Mouse (Mus musculus): ENCODE data around the gene Grb10. TPM values are rescaled to one million over a fixed set of nuclear protein-coding genes. Genes with fewer than 3 reads are reported as not detected.

The Grb10 gene
- total and polyA plus RNA-seq, 2 experiments from 2014 or later = 43.9 to 94.0 TPM

GRCm38 (mm10) chr11:11945766-11946165, 92.7 kb downstream of the Grb10 start:
- WGBS = 94% methylated on average over 4 of the region's 4 CpGs
- Histone ChIP-seq H3K9ac (replicated peaks; ENCODE audit: low read length, poor library complexity, severe bottlenecking) (no peak overlapping the region), H3K9me3 (ENCODE audit: low read length) (no peaks in the 10 kb centered on the region), H3K4me3 (ENCODE audit: low read depth, low read length) (no peak overlapping the region), H3K4me2 (ENCODE audit: low read depth, low read length, poor library complexity, severe bottlenecking) (no peak overlapping the region), H3K27ac (ENCODE audit: low read depth, low read length) (no peak overlapping the region), H3K36me3 (ENCODE audit: insufficient read depth, low read length) (0 out of 2 replicates have a peak, but pooled peaks cover 7% of the 10 kb centered on the region), H3K27me3 (ENCODE audit: insufficient read depth, low read length) (no peaks in the 10 kb centered on the region), H3K4me1 (ENCODE audit: insufficient read depth, low read length) (no peaks in the 10 kb centered on the region)
- no peak for TF ChIP-seq CTCF (IDR thresholded peaks at IDR 0.05)
- no peak for ATAC-seq (ENCODE audit: low FRiP score)
- DNase-seq (ENCODE audit: low spot score) = no peak

- Histone ChIP-seq H3K4me1 (ENCODE audit: insufficient read depth, low read length) (no peaks in the 10 kb centered on the region), H3K9me3 (ENCODE audit: low read length) (no peaks in the 10 kb centered on the region), H3K4me2 (ENCODE audit: low read depth, low read length, poor library complexity, severe bottlenecking) (no peak overlapping the region), H3K9ac (replicated peaks; ENCODE audit: low read length, poor library complexity, severe bottlenecking) (no peak overlapping the region), H3K27me3 (ENCODE audit: insufficient read depth, low read length) (no peaks in the 10 kb centered on the region), H3K36me3 (ENCODE audit: insufficient read depth, low read length) (0 out of 2 replicates have a peak, but pooled peaks cover 7% of the 10 kb centered on the region), H3K4me3 (ENCODE audit: low read depth, low read length) (no peak overlapping the region), H3K27ac (ENCODE audit: low read depth, low read length) (no peak overlapping the region)
- DNase-seq (ENCODE audit: low spot score) (no peak), ATAC-seq (ENCODE audit: low FRiP score) (no peak)
- TF ChIP-seq CTCF (IDR thresholded peaks at IDR 0.05) = no peak
- 98% methylated on average over 4 of the region's 4 CpGs for WGBS
These were observed 93.7 kb downstream of the Grb10 start for GRCm38 (mm10) chr11:11944814-11945213.

GRCm38 (mm10) chr11:11944082-11944349, 94.5 kb downstream of the Grb10 start:
- 0 out of 2 replicates have a peak, but pooled peaks cover 7% of the 10 kb centered on the region for H3K36me3 ChIP-seq (ENCODE audit: insufficient read depth, low read length)
- no peaks in the 10 kb centered on the region for H3K4me1 ChIP-seq (ENCODE audit: insufficient read depth, low read length)
- no peaks in the 10 kb centered on the region for H3K9me3 ChIP-seq (ENCODE audit: low read length)
- H3K27me3 ChIP-seq (ENCODE audit: insufficient read depth, low read length) = no peaks in the 10 kb centered on the region
- H3K27ac ChIP-seq (ENCODE audit: low read depth, low read length) = no peak overlapping the region
- ATAC-seq (ENCODE audit: low FRiP score) = no peak
- no peak overlapping the region for H3K4me2 ChIP-seq (ENCODE audit: low read depth, low read length, poor library complexity, severe bottlenecking)
- no peak overlapping the region for H3K4me3 ChIP-seq (ENCODE audit: low read depth, low read length)
- no peak for TF ChIP-seq CTCF (IDR thresholded peaks at IDR 0.05)
- DNase-seq (ENCODE audit: low spot score) = no peak
- H3K9ac ChIP-seq (replicated peaks; ENCODE audit: low read length, poor library complexity, severe bottlenecking) = no peak overlapping the region

- no peak overlapping the region for H3K9ac ChIP-seq (replicated peaks; ENCODE audit: low read length, poor library complexity, severe bottlenecking)
- H3K36me3 ChIP-seq (ENCODE audit: insufficient read depth, low read length) = 0 out of 2 replicates have a peak, but pooled peaks cover 7% of the 10 kb centered on the region
- DNase-seq (ENCODE audit: low spot score) (no peak), ATAC-seq (ENCODE audit: low FRiP score) (no peak)
- no peak for TF ChIP-seq CTCF (IDR thresholded peaks at IDR 0.05)
- no peak overlapping the region for H3K27ac ChIP-seq (ENCODE audit: low read depth, low read length)
- no peak overlapping the region for H3K4me3 ChIP-seq (ENCODE audit: low read depth, low read length)
- no peaks in the 10 kb centered on the region for H3K9me3 ChIP-seq (ENCODE audit: low read length)
- H3K4me1 ChIP-seq (ENCODE audit: insufficient read depth, low read length) = no peaks in the 10 kb centered on the region
- no peaks in the 10 kb centered on the region for H3K27me3 ChIP-seq (ENCODE audit: insufficient read depth, low read length)
- no peak overlapping the region for H3K4me2 ChIP-seq (ENCODE audit: low read depth, low read length, poor library complexity, severe bottlenecking)
- 84% methylated on average over 13 of the region's 13 CpGs for WGBS
These were observed 95.0 kb downstream of the Grb10 start for GRCm38 (mm10) chr11:11943240-11944081.

- no peak overlapping the region for H3K4me3 ChIP-seq (ENCODE audit: low read depth, low read length)
- H3K9ac ChIP-seq (replicated peaks; ENCODE audit: low read length, poor library complexity, severe bottlenecking) = no peak overlapping the region
- H3K36me3 ChIP-seq (ENCODE audit: insufficient read depth, low read length) = peaks cover 14% of the 10 kb centered on the region; the same call in 1 of the 2 replicates
- ATAC-seq (ENCODE audit: low FRiP score) (no peak), DNase-seq (ENCODE audit: low spot score) (no peak)
- no peak overlapping the region for H3K4me2 ChIP-seq (ENCODE audit: low read depth, low read length, poor library complexity, severe bottlenecking)
- no peaks in the 10 kb centered on the region for H3K27me3 ChIP-seq (ENCODE audit: insufficient read depth, low read length)
- WGBS = 54% methylated on average over 6 of the region's 6 CpGs
- H3K4me1 ChIP-seq (ENCODE audit: insufficient read depth, low read length) = no peaks in the 10 kb centered on the region
- no peak for TF ChIP-seq CTCF (IDR thresholded peaks at IDR 0.05)
- H3K27ac ChIP-seq (ENCODE audit: low read depth, low read length) = no peak overlapping the region
- H3K9me3 ChIP-seq (ENCODE audit: low read length) = no peaks in the 10 kb centered on the region
These were observed 95.9 kb downstream of the Grb10 start for GRCm38 (mm10) chr11:11942320-11943217.
